Mouse (Mus musculus): ENCODE measurements around the gene Mvb12b. TPM values are rescaled to one million over a fixed set of nuclear protein-coding genes. Genes with fewer than 3 reads are reported as not detected.
A peak's percentile ranks its signal among the peaks of the same experiment; 100 is the strongest.

The Mvb12b gene
- polyA plus RNA-seq, 1 experiment from 2014 or later = 60.5 TPM

- WGBS = 47% methylated on average over 23 of the region's 23 CpGs
- H3K4me1 ChIP-seq (replicated peaks) = peaks cover 17% of the 10 kb centered on the region
- peak overlapping the region; percentile 63 for H3K27ac ChIP-seq (replicated peaks)
- no peaks in the 10 kb centered on the region for H3K9me3 ChIP-seq
- H3K4me2 ChIP-seq = no peak overlapping the region
- ATAC-seq (ENCODE audit: low read depth) = peak; percentile 34
- no peak overlapping the region; the same call in 1 of the 2 replicates for H3K9ac ChIP-seq
- H3K4me3 ChIP-seq = no peak overlapping the region
- no peaks in the 10 kb centered on the region for H3K36me3 ChIP-seq
- no peaks in the 10 kb centered on the region for H3K27me3 ChIP-seq
Measured at GRCm38 (mm10) chr2:33689155-33689879, 198.4 kb downstream of the Mvb12b start.

- no peak overlapping the region for H3K27ac ChIP-seq (replicated peaks)
- 52% methylated on average over 4 of the region's 4 CpGs for WGBS
Measured at GRCm38 (mm10) chr2:33683594-33683993, 204.2 kb downstream of the Mvb12b start.

GRCm38 (mm10) chr2:33683095-33683494, 204.7 kb downstream of the Mvb12b start:
- H3K36me3 ChIP-seq = no peaks in the 10 kb centered on the region

More at GRCm38 (mm10) chr2:33683594-33683993, 204.2 kb downstream of the Mvb12b start:
- H3K9ac ChIP-seq = no peak overlapping the region
- no peak overlapping the region for H3K4me2 ChIP-seq
- H3K27me3 ChIP-seq = no peaks in the 10 kb centered on the region
- H3K4me1 ChIP-seq (replicated peaks) = peaks cover 9% of the 10 kb centered on the region
- no peaks in the 10 kb centered on the region for H3K9me3 ChIP-seq
- H3K4me3 ChIP-seq = no peak overlapping the region
- H3K36me3 ChIP-seq = no peaks in the 10 kb centered on the region
- ATAC-seq (ENCODE audit: low read depth) = 0 out of 2 replicates have a peak, but pooled peaks have one; percentile 19

GRCm38 (mm10) chr2:33682219-33682618, 205.5 kb downstream of the Mvb12b start:
- no peak for ATAC-seq (ENCODE audit: low read depth)
- Histone ChIP-seq H3K4me3 (no peak overlapping the region), H3K4me1 (replicated peaks) (peaks cover 8% of the 10 kb centered on the region), H3K36me3 (no peaks in the 10 kb centered on the region), H3K27me3 (no peaks in the 10 kb centered on the region), H3K9me3 (no peaks in the 10 kb centered on the region), H3K9ac (no peak overlapping the region), H3K4me2 (no peak overlapping the region), H3K27ac (replicated peaks) (no peak overlapping the region)
- WGBS = 13% methylated on average over 4 of the region's 4 CpGs

More at GRCm38 (mm10) chr2:33683095-33683494, 204.7 kb downstream of the Mvb12b start:
- ATAC-seq (ENCODE audit: low read depth) = no peak
- H3K9me3 ChIP-seq = no peaks in the 10 kb centered on the region
- no peak overlapping the region for H3K4me2 ChIP-seq
- no peak overlapping the region for H3K9ac ChIP-seq
- peaks cover 8% of the 10 kb centered on the region for H3K4me1 ChIP-seq (replicated peaks)
- WGBS = 13% methylated on average over 6 of the region's 6 CpGs
- no peak overlapping the region for H3K4me3 ChIP-seq
- no peaks in the 10 kb centered on the region for H3K27me3 ChIP-seq
- H3K27ac ChIP-seq (replicated peaks) = no peak overlapping the region

Other genes starting within 250 kb of the Mvb12b start
- gene Lmx1b, start 247.4 kb downstream of the Mvb12b start, polyA plus RNA-seq (2015; fragmentation: Nextera tagmentation; extraction: Ambion mirVana) = 9.1 and 11.1 TPM in 2 replicates

Data from neural tube, embryonic 13.5 days (tissue).